Mouse (Mus musculus): ENCODE data around the gene Kcnip4.

GRCm38 (mm10) chr5:48633631-48634030 lies 891.1 kb downstream of the Kcnip4 start:
- no peak for TF ChIP-seq POLR2A (IDR thresholded peaks at IDR 0.05; ENCODE audit: borderline replicate concordance, extremely low read depth, low read depth, low read length)
- TF ChIP-seq CTCF (IDR thresholded peaks at IDR 0.05; ENCODE audit: insufficient read depth, low read length) = no peak

All from lung, adult 2 months (tissue).